Mouse (Mus musculus) small intestine, adult 2 months (tissue): Measurements from ENCODE around the gene Gngt1.

ENCODE experiments used
- CTCF ChIP-seq: fragments of 200-500 bp; IDR thresholded peaks from 2 replicates; pipeline ENCODE4 v1.5.1; 2012; ENCODE audit warnings: low read depth, mild to moderate bottlenecking, control low read depth, inconsistent platforms, low read length, moderate library complexity, mixed read lengths; ENCODE audit not compliant: insufficient replicate concordance, insufficient read length; ENCODE audit errors: extremely low read depth
- POLR2A ChIP-seq: fragments of 200-500 bp; IDR thresholded peaks from 2 replicates; pipeline ENCODE4 v1.6.1; 2012; ENCODE audit warnings: low read depth, mild to moderate bottlenecking, control low read depth, inconsistent platforms, low read length, moderate library complexity

- TF ChIP-seq CTCF = no peak
- no peak for TF ChIP-seq POLR2A
These were observed 5.7 kb downstream of the Gngt1 start for GRCm38 (mm10) chr6:3999296-3999695.
